Mouse (Mus musculus) spleen, adult 2 months (tissue): ENCODE results near the gene Nhs. TPM values are rescaled to one million over a fixed set of nuclear protein-coding genes. Genes with fewer than 3 reads are reported as not detected.

Experiments used
- DNase-seq, 2 experiments: peaks; one replicate each; pipeline versions ENCODE4 v3.0.0 to v3.0.0-alpha.2; 2012 to 2021; ENCODE audit warnings: low spot score in 2 of 2, low read depth in 1 of 2
- H3K27ac ChIP-seq: fragments of 200-500 bp; 2 replicates; pipeline ENCODE4 v1.5.1; 2012; ENCODE audit warnings: low read length, inconsistent platforms; ENCODE audit not compliant: insufficient read depth
- H3K27me3 ChIP-seq: fragments of 200-500 bp; 2 replicates; pipeline ENCODE4 v1.6.1; 2012; ENCODE audit warnings: mild to moderate bottlenecking, moderate library complexity, low read length, inconsistent platforms; ENCODE audit not compliant: control insufficient read depth, insufficient read depth
- H3K36me3 ChIP-seq: fragments of 200-500 bp; 2 replicates; pipeline ENCODE4 v1.6.1; 2012; ENCODE audit warnings: mild to moderate bottlenecking, low read length, inconsistent platforms; ENCODE audit not compliant: control insufficient read depth, insufficient read depth
- H3K4me1 ChIP-seq: fragments of 200-500 bp; 2 replicates; pipeline ENCODE4 v1.6.1; 2011; ENCODE audit warnings: inconsistent platforms; ENCODE audit not compliant: control insufficient read depth, insufficient read depth, insufficient read length
- H3K4me3 ChIP-seq: fragments of 200-500 bp; 2 replicates; pipeline ENCODE4 v1.5.1; 2011; ENCODE audit warnings: mild to moderate bottlenecking, inconsistent platforms; ENCODE audit not compliant: insufficient read depth, insufficient read length; ENCODE audit errors: extremely low read depth
- CTCF ChIP-seq: fragments of 200-500 bp; IDR thresholded peaks from 2 replicates; pipeline ENCODE4 v1.5.1; 2011; ENCODE audit warnings: mild to moderate bottlenecking, inconsistent platforms; ENCODE audit not compliant: insufficient read depth, insufficient read length, insufficient replicate concordance; ENCODE audit errors: extremely low read depth
- POLR2A ChIP-seq: fragments of 200-500 bp; IDR thresholded peaks from 2 replicates; pipeline ENCODE4 v1.6.1; 2011; ENCODE audit warnings: low read depth, low read length, inconsistent platforms
- WGBS: fragments of 180-500 bp; shearing (Covaris S2); methylation state at CpG from one replicate; pipeline ENCODE4 v1.1.7; 2018; 5-methylcytosine and 5-hydroxymethylcytosine counted together
- polyA plus RNA-seq: library from polyadenylated mRNA; depleted of rRNA; stranded (reverse); fragments of >200 nt; gene quantifications from 2 replicates; pipeline ENCODE4 v1.2.3, GENCODE M21; 2012

Nhs gene
- polyA plus RNA-seq, 1 experiment = 0.28 TPM

DNA sequence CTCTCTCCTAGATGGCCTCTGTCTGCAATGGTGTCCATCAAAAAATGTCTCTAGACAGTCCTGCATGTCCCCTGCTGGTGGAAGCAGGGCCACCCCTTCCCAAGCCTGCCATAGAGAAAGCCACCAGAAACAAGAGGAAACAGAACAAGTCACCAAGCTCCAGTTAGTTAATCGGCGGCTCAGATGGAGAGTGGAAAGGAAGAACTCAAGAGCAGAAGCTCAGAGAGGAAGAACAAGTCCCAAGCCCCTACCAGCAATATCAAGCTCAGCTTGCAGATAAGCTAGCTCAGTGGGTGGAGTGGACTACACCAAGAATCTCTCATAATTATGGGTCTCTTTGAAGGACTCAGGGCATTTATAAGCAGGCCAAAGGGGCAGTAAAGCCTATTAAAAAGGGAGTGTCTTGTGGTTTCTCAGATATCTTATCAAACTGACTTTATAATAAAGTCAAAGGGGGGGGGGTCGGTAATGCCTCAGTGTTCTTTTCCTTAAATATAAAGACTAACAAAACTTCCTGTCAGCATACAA, 139.4 kb downstream of the Nhs start:
- Histone ChIP-seq H3K4me3 (no peak overlapping the region), H3K36me3 (no peaks in the 10 kb centered on the region), H3K27ac (no peak overlapping the region), H3K4me1 (no peaks in the 10 kb centered on the region), H3K27me3 (no peaks in the 10 kb centered on the region)
- TF ChIP-seq POLR2A (no peak), CTCF (no peak)
- 71% methylated on average over 3 of the region's 3 CpGs for WGBS
- no peak for DNase-seq

DNA sequence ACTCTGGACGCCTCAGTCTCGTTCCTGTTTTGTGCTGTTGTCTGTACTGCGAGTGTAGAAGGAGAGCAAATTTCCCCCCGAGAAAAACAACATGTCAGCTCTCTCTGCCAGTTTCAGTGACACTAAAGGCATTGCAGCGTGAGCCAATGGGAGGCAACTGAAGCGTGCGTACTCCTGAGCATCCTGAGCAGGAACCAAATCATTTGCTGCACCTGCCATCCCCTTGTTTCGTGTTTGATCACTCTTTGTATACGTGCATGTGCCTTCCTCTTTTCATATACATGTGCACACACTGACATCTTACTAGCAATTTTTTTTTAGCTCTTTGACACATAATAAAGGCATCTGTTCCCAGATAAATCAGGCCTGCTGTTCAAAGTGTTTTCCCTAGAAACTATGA, 142.1 kb downstream of the Nhs start:
- no peak for TF ChIP-seq CTCF
- TF ChIP-seq POLR2A = no peak

DNA sequence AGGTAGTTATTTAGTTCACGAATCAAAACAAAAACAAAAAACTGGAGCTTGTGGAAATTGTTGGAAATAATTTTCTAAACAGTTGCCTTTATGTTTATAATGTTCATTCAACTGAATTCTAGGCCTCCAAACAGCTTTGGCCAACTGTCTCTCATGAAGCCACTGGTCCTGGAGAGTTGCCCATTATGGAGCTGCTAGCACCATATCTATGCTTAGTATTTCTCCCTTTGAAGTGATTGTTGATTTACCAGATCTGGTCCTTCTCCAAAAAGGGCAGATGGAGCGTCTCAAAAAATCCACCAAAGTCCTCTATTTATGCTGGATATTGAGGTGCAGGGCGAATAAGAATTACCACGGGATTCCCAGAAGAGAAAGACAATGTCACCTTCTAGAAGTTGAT, 147.0 kb downstream of the Nhs start:
- 79% methylated on average over 4 of the region's 4 CpGs for WGBS
- TF ChIP-seq CTCF = no peak
- no peak for TF ChIP-seq POLR2A

More for the DNA sequence above, 142.1 kb downstream of the Nhs start:
- H3K27me3 ChIP-seq = no peaks in the 10 kb centered on the region
- no peak overlapping the region for H3K4me3 ChIP-seq
- H3K4me1 ChIP-seq = no peaks in the 10 kb centered on the region
- no peak for DNase-seq
- H3K27ac ChIP-seq = no peak overlapping the region
- 82% methylated on average over 9 of the region's 9 CpGs for WGBS
- H3K36me3 ChIP-seq = no peaks in the 10 kb centered on the region

DNA sequence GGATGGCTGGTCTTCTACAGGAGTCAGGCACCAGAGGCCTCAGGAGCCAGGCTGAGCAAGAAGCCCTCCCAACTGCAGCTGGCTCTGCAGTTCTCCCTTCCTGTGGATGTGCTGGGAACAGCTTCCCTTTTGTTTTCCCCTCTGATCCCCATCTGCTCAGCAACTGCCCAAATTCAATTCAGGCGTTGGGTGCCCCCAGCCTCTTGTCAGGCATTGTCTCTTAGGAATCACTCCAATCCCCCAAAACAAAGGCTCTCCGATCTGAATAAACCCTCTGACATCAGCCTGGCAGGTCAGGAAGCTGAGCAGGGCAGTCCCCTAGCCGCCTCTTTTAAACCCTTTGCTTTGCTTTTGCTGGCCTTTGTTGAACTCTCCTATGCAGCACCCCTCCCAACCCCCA, 149.7 kb downstream of the Nhs start:
- Histone ChIP-seq H3K4me3 (no peak overlapping the region), H3K27me3 (no peaks in the 10 kb centered on the region), H3K27ac (no peak overlapping the region), H3K4me1 (no peaks in the 10 kb centered on the region), H3K36me3 (no peaks in the 10 kb centered on the region)
- no peak for DNase-seq
- TF ChIP-seq CTCF = no peak
- no peak for TF ChIP-seq POLR2A
- 85% methylated on average over 3 of the region's 3 CpGs for WGBS

More for the DNA sequence above, 147.0 kb downstream of the Nhs start:
- no peaks in the 10 kb centered on the region for H3K4me1 ChIP-seq
- no peak overlapping the region for H3K4me3 ChIP-seq
- H3K36me3 ChIP-seq = no peaks in the 10 kb centered on the region
- no peak for DNase-seq
- no peaks in the 10 kb centered on the region for H3K27me3 ChIP-seq
- no peak overlapping the region for H3K27ac ChIP-seq

DNA sequence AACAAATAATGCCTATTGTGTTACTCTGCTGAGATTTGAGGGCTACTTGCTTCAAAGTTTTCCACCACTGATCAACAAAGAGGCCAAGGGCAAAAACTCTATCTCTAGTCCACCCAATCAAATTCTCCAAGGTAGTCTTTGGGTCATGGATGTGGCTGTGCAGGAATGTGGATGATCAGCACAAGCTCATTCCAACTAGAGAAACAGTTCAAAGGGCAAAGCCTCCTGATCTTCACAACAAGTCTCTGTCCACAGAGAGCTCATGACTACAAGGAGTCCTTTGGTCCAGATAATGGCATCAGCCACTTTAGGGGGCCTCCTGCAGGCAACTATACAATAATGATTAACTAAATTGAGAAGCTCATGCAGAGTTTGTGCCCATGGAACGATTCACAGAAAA, 155.7 kb downstream of the Nhs start:
- no peak for DNase-seq
- no peaks in the 10 kb centered on the region for H3K4me1 ChIP-seq

DNA sequence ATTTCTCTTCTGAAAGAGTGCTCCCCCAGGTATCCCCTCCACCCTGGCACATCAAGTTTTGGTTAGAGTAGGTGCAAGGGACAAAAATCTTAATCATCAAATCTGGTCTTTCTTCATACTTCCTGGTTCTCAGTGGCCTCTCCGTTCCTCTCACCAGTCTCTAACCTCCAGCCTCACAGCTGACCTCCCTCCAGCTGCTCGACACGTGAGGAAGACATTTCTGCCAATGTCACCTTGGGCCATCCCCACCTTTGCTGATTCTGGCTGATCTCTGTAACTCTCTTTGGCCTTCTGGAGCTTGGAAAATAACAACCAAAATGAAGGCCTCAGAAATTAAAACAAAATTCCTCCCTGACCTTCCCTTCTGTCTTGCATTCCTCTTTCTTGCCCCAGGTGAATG, 160.7 kb downstream of the Nhs start:
- WGBS = 72% methylated on average over 3 of the region's 3 CpGs
- Histone ChIP-seq H3K4me3 (no peak overlapping the region), H3K27ac (no peak overlapping the region), H3K36me3 (no peaks in the 10 kb centered on the region), H3K4me1 (no peaks in the 10 kb centered on the region), H3K27me3 (no peaks in the 10 kb centered on the region)
- no peak for TF ChIP-seq CTCF
- no peak for TF ChIP-seq POLR2A
- DNase-seq = no peak

More for the DNA sequence above, 155.7 kb downstream of the Nhs start:
- TF ChIP-seq CTCF = no peak
- no peak for TF ChIP-seq POLR2A
- Histone ChIP-seq H3K27me3 (no peaks in the 10 kb centered on the region), H3K36me3 (no peaks in the 10 kb centered on the region), H3K27ac (no peak overlapping the region), H3K4me3 (no peak overlapping the region)
- 74% methylated on average over 1 of the region's 1 CpGs for WGBS

DNA sequence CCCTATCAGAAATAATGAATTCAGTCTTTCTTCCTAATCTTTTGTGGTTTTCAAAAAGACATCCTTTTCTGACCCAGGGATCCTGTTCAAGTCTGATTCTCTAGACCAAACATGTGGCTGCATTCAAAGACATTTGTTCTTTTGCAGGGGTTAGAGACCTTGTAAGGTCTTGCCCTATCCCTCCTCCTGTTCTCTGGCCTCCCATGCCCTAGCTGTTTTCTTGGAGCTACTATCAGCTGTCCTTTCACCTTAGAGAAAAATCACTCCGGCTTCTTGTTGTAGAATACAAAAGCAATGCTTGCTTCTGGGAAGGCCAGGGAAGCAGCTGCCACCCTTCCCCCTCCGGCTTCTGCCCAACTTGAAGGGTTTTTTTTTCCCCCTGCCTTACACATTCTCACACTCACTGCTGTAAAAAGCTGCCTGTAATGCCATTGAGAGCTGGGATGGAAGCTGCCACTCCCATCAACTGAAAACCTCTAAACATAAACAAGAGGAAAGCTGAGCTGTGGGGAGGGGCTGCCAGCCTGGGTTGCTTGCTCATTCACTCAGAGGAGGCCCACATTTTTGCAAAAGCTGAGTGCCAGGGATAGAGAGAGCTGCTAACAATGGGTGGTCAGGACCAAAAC, 162.2 kb downstream of the Nhs start:
- H3K36me3 ChIP-seq = no peaks in the 10 kb centered on the region
- H3K4me3 ChIP-seq = no peak overlapping the region
- no peak overlapping the region for H3K27ac ChIP-seq
- no peaks in the 10 kb centered on the region for H3K27me3 ChIP-seq
- no peak for DNase-seq
- 81% methylated on average over 2 of the region's 2 CpGs for WGBS
- TF ChIP-seq POLR2A = no peak
- TF ChIP-seq CTCF = no peak
- no peaks in the 10 kb centered on the region for H3K4me1 ChIP-seq
